Mouse (Mus musculus) ES-E14 (cell line): ENCODE measurements at regions not wholly inside any gene's neighbourhood (a gene's known extent, or its start where the extent isn't known, plus 50 kb on each side); places are given as distances from the start of the nearest gene placed in this dataset.

Experiments
- CHD2 ChIP-seq: IDR thresholded peaks from 2 replicates; pipeline ENCODE4 v1.6.1; 2014; ENCODE audit warnings: mild to moderate bottlenecking, low read depth, low read length, inconsistent platforms
- ZNF384 ChIP-seq: IDR thresholded peaks from 2 replicates; pipeline ENCODE4 v1.6.1; 2012; ENCODE audit warnings: low read depth, low read length, inconsistent platforms

- TF ChIP-seq ZNF384 = no peak
- TF ChIP-seq CHD2 = no peak
These were observed 626.6 kb upstream of the Adamts9 start for GRCm38 (mm10) chr6:93569866-93570265.
